Mouse (Mus musculus) spleen, embryonic (tissue): Measurements from ENCODE around the gene Nav3.

Experiments
- CTCF ChIA-PET: fragments of 350-600 bp; sonication (Branson Sonifier 250); formaldehyde crosslinking; loops from one replicate; lab custom pipeline; 2022; lab: Charles Lee

Gene Nav3

GRCm38 (mm10) chr10:110455838-110456493 lies at the start of gene Nav3:
TSS of gene Nav3 (minus strand) at chr10:110456204.
- CTCF ChIA-PET = no interaction called here

- CTCF ChIA-PET = no interaction called here
These were observed 29.3 kb upstream of the Nav3 start for GRCm38 (mm10) chr10:110485306-110485705.

GRCm38 (mm10) chr10:110484822-110485221 lies 28.8 kb upstream of the Nav3 start:
- CTCF ChIA-PET = no interaction called here

GRCm38 (mm10) chr10:110479189-110479588 lies 23.2 kb upstream of the Nav3 start:
- CTCF ChIA-PET = no interaction called here

GRCm38 (mm10) chr10:110477689-110478314 lies 21.8 kb upstream of the Nav3 start:
- CTCF ChIA-PET = no interaction called here

GRCm38 (mm10) chr10:110474107-110474506 lies 18.1 kb upstream of the Nav3 start:
- CTCF ChIA-PET = no interaction called here

- CTCF ChIA-PET = no interaction called here
These were observed 13.4 kb upstream of the Nav3 start for GRCm38 (mm10) chr10:110469445-110469844.

- CTCF ChIA-PET = no interaction called here
These were observed 754 bp downstream of the Nav3 start for GRCm38 (mm10) chr10:110455063-110455837.

GRCm38 (mm10) chr10:110453566-110453965 lies 2.4 kb downstream of the Nav3 start:
- CTCF ChIA-PET = no interaction called here

GRCm38 (mm10) chr10:110440396-110440795 lies 15.6 kb downstream of the Nav3 start:
- CTCF ChIA-PET = no interaction called here

GRCm38 (mm10) chr10:110431078-110431477 lies 24.9 kb downstream of the Nav3 start:
- CTCF ChIA-PET = interaction anchor here (0.7 kb wide), 1 partner anchor 1865 kb away, joined by 3 read pairs; no protein-coding TSS in a partner anchor

GRCm38 (mm10) chr10:110429578-110429977 lies 26.4 kb downstream of the Nav3 start:
- CTCF ChIA-PET = no interaction called here

GRCm38 (mm10) chr10:110429052-110429451 lies 27.0 kb downstream of the Nav3 start:
- CTCF ChIA-PET = no interaction called here

- CTCF ChIA-PET = no interaction called here
These were observed 34.5 kb downstream of the Nav3 start for GRCm38 (mm10) chr10:110421533-110421932.

- CTCF ChIA-PET = no interaction called here
These were observed 39.0 kb downstream of the Nav3 start for GRCm38 (mm10) chr10:110417003-110417402.

- CTCF ChIA-PET = no interaction called here
These were observed 40.4 kb downstream of the Nav3 start for GRCm38 (mm10) chr10:110415624-110416023.

GRCm38 (mm10) chr10:110413281-110413897 lies 42.6 kb downstream of the Nav3 start:
- CTCF ChIA-PET = no interaction called here

- CTCF ChIA-PET = interaction anchor here (0.6 kb wide), 1 partner anchor 425 kb away, joined by 4 read pairs; no protein-coding TSS in a partner anchor
These were observed 53.1 kb downstream of the Nav3 start for GRCm38 (mm10) chr10:110402950-110403349.

- CTCF ChIA-PET = no interaction called here
These were observed 55.4 kb downstream of the Nav3 start for GRCm38 (mm10) chr10:110400642-110401041.

- CTCF ChIA-PET = no interaction called here
These were observed 57.4 kb downstream of the Nav3 start for GRCm38 (mm10) chr10:110398643-110399042.

GRCm38 (mm10) chr10:110386476-110387197 lies 69.4 kb downstream of the Nav3 start:
- CTCF ChIA-PET = no interaction called here
